Mouse (Mus musculus): ENCODE data around the gene Tbce. TPM values are rescaled to one million over a fixed set of nuclear protein-coding genes. Genes with fewer than 3 reads are reported as not detected.
"Not testable (repeated sequence)": the region's sequence is repeated elsewhere in the genome, so short reads cannot be mapped to it uniquely, and the experiment has no call there.

Tbce gene
- polyA plus RNA-seq, 1 experiment from 2014 or later = 56.7 TPM

- no peak for ATAC-seq (ENCODE audit: insufficient number of reproducible peaks, low FRiP score, low TSS enrichment, low read depth)
- H3K4me3 ChIP-seq (replicated peaks) = no peak overlapping the region
- H3K27me3 ChIP-seq = no peaks in the 10 kb centered on the region
- H3K4me1 ChIP-seq = no peaks in the 10 kb centered on the region
- no peak overlapping the region for H3K9ac ChIP-seq
- 87% methylated on average over 5 of the region's 5 CpGs for WGBS
- no peak overlapping the region for H3K4me2 ChIP-seq (replicated peaks)
- peaks cover 55% of the 10 kb centered on the region for H3K36me3 ChIP-seq
- no peaks in the 10 kb centered on the region for H3K9me3 ChIP-seq (replicated peaks)
- no peak overlapping the region for H3K27ac ChIP-seq (replicated peaks)
Measured at GRCm38 (mm10) chr13:14004999-14005398, 34.4 kb downstream of the Tbce start.

GRCm38 (mm10) chr13:14004086-14004485 is 35.4 kb downstream of the Tbce start:
- Histone ChIP-seq H3K9ac (no peak overlapping the region), H3K27me3 (no peaks in the 10 kb centered on the region), H3K4me2 (replicated peaks) (no peak overlapping the region), H3K9me3 (replicated peaks) (no peaks in the 10 kb centered on the region), H3K27ac (replicated peaks) (no peak overlapping the region), H3K4me1 (no peaks in the 10 kb centered on the region), H3K4me3 (replicated peaks) (no peak overlapping the region), H3K36me3 (peaks cover 61% of the 10 kb centered on the region)
- no peak for ATAC-seq (ENCODE audit: insufficient number of reproducible peaks, low FRiP score, low TSS enrichment, low read depth)
- 78% methylated on average over 4 of the region's 4 CpGs for WGBS

- 75% methylated on average over 2 of the region's 2 CpGs for WGBS
- H3K36me3 ChIP-seq = peaks cover 63% of the 10 kb centered on the region
- no peak for ATAC-seq (ENCODE audit: insufficient number of reproducible peaks, low FRiP score, low TSS enrichment, low read depth)
- no peak overlapping the region for H3K27ac ChIP-seq (replicated peaks)
- H3K27me3 ChIP-seq = no peaks in the 10 kb centered on the region
- no peaks in the 10 kb centered on the region for H3K9me3 ChIP-seq (replicated peaks)
- no peak overlapping the region for H3K9ac ChIP-seq
- no peak overlapping the region for H3K4me3 ChIP-seq (replicated peaks)
- H3K4me1 ChIP-seq = no peaks in the 10 kb centered on the region
- no peak overlapping the region for H3K4me2 ChIP-seq (replicated peaks)
Measured at GRCm38 (mm10) chr13:14002706-14003105, 36.7 kb downstream of the Tbce start.

- 84% methylated on average over 5 of the region's 5 CpGs for WGBS
- Histone ChIP-seq H3K27me3 (no peaks in the 10 kb centered on the region), H3K36me3 (peaks cover 71% of the 10 kb centered on the region), H3K4me1 (no peaks in the 10 kb centered on the region), H3K4me2 (replicated peaks) (no peak overlapping the region), H3K4me3 (replicated peaks) (no peak overlapping the region), H3K9me3 (replicated peaks) (no peaks in the 10 kb centered on the region), H3K9ac (no peak overlapping the region), H3K27ac (replicated peaks) (no peak overlapping the region)
- ATAC-seq (ENCODE audit: insufficient number of reproducible peaks, low FRiP score, low TSS enrichment, low read depth) = no peak
Measured at GRCm38 (mm10) chr13:13997476-13997875, 42.0 kb downstream of the Tbce start.

- Histone ChIP-seq H3K27ac (replicated peaks) (no peak overlapping the region), H3K9ac (no peak overlapping the region), H3K9me3 (replicated peaks) (no peaks in the 10 kb centered on the region), H3K4me1 (no peaks in the 10 kb centered on the region), H3K36me3 (peaks cover 68% of the 10 kb centered on the region), H3K4me2 (replicated peaks) (no peak overlapping the region), H3K27me3 (no peaks in the 10 kb centered on the region), H3K4me3 (replicated peaks) (no peak overlapping the region)
- 79% methylated on average over 5 of the region's 5 CpGs for WGBS
- ATAC-seq (ENCODE audit: insufficient number of reproducible peaks, low FRiP score, low TSS enrichment, low read depth) = no peak
Measured at GRCm38 (mm10) chr13:13995046-13995445, 44.4 kb downstream of the Tbce start.

GRCm38 (mm10) chr13:13993041-13993440 is 46.4 kb downstream of the Tbce start:
- no peak for ATAC-seq (ENCODE audit: insufficient number of reproducible peaks, low FRiP score, low TSS enrichment, low read depth)
- H3K4me2 ChIP-seq (replicated peaks) = no peak overlapping the region
- H3K27ac ChIP-seq (replicated peaks) = no peak overlapping the region
- WGBS = 75% methylated on average over 3 of the region's 3 CpGs
- H3K9me3 ChIP-seq (replicated peaks) = no peaks in the 10 kb centered on the region
- H3K36me3 ChIP-seq = peaks cover 56% of the 10 kb centered on the region
- no peaks in the 10 kb centered on the region for H3K4me1 ChIP-seq
- no peak overlapping the region for H3K4me3 ChIP-seq (replicated peaks)
- no peaks in the 10 kb centered on the region for H3K27me3 ChIP-seq
- no peak overlapping the region for H3K9ac ChIP-seq

- WGBS = 27% methylated on average over 2 of the region's 2 CpGs
- H3K4me1 ChIP-seq = no peaks in the 10 kb centered on the region
- no peaks in the 10 kb centered on the region for H3K9me3 ChIP-seq (replicated peaks)
- no peak for ATAC-seq (ENCODE audit: insufficient number of reproducible peaks, low FRiP score, low TSS enrichment, low read depth)
- peaks cover 40% of the 10 kb centered on the region for H3K36me3 ChIP-seq
- no peaks in the 10 kb centered on the region for H3K27me3 ChIP-seq
- H3K9ac ChIP-seq = no peak overlapping the region
- no peak overlapping the region for H3K27ac ChIP-seq (replicated peaks)
- H3K4me3 ChIP-seq (replicated peaks) = no peak overlapping the region
- no peak overlapping the region for H3K4me2 ChIP-seq (replicated peaks)
Measured at GRCm38 (mm10) chr13:13990391-13990790, 49.0 kb downstream of the Tbce start.

GRCm38 (mm10) chr13:13989135-13989534 is 50.3 kb downstream of the Tbce start:
- no peak overlapping the region for H3K4me3 ChIP-seq (replicated peaks)
- no peaks in the 10 kb centered on the region for H3K27me3 ChIP-seq
- no peaks in the 10 kb centered on the region for H3K4me1 ChIP-seq
- H3K9me3 ChIP-seq (replicated peaks) = no peaks in the 10 kb centered on the region
- H3K9ac ChIP-seq = no peak overlapping the region
- no peak overlapping the region for H3K27ac ChIP-seq (replicated peaks)
- peaks cover 29% of the 10 kb centered on the region for H3K36me3 ChIP-seq
- 87% methylated on average over 2 of the region's 2 CpGs for WGBS
- ATAC-seq (ENCODE audit: insufficient number of reproducible peaks, low FRiP score, low TSS enrichment, low read depth) = no peak
- no peak overlapping the region for H3K4me2 ChIP-seq (replicated peaks)

- no peak overlapping the region for H3K9ac ChIP-seq
- no peak overlapping the region for H3K4me3 ChIP-seq (replicated peaks)
- no peak for ATAC-seq (ENCODE audit: insufficient number of reproducible peaks, low FRiP score, low TSS enrichment, low read depth)
- H3K4me2 ChIP-seq (replicated peaks) = no peak overlapping the region
- H3K27me3 ChIP-seq = no peaks in the 10 kb centered on the region
- peaks cover 13% of the 10 kb centered on the region; the same call in 1 of the 2 replicates for H3K36me3 ChIP-seq
- no peak overlapping the region for H3K27ac ChIP-seq (replicated peaks)
- H3K9me3 ChIP-seq (replicated peaks) = no peaks in the 10 kb centered on the region
- WGBS = 91% methylated on average over 6 of the region's 6 CpGs
- H3K4me1 ChIP-seq = no peaks in the 10 kb centered on the region
Measured at GRCm38 (mm10) chr13:13983523-13983922, 55.9 kb downstream of the Tbce start.

- WGBS = 85% methylated on average over 1 of the region's 1 CpGs
- H3K4me2 ChIP-seq (replicated peaks); H3K4me3 ChIP-seq (replicated peaks); H3K9me3 ChIP-seq (replicated peaks); H3K27ac ChIP-seq (replicated peaks); H3K36me3 ChIP-seq; H3K9ac ChIP-seq; H3K27me3 ChIP-seq; H3K4me1 ChIP-seq; ATAC-seq (ENCODE audit: insufficient number of reproducible peaks, low FRiP score, low TSS enrichment, low read depth): not testable (repeated sequence)
Measured at GRCm38 (mm10) chr13:13981842-13982241, 57.6 kb downstream of the Tbce start.

GRCm38 (mm10) chr13:13969796-13970195 is 69.6 kb downstream of the Tbce start:
- WGBS = 80% methylated on average over 1 of the region's 1 CpGs
- Histone ChIP-seq H3K9ac (no peak overlapping the region), H3K4me3 (replicated peaks) (no peak overlapping the region), H3K4me2 (replicated peaks) (no peak overlapping the region), H3K27ac (replicated peaks) (no peak overlapping the region), H3K36me3 (peaks cover 6% of the 10 kb centered on the region; the same call in 1 of the 2 replicates), H3K27me3 (no peaks in the 10 kb centered on the region), H3K4me1 (no peaks in the 10 kb centered on the region), H3K9me3 (replicated peaks) (no peaks in the 10 kb centered on the region)
- no peak for ATAC-seq (ENCODE audit: insufficient number of reproducible peaks, low FRiP score, low TSS enrichment, low read depth)

- 64% methylated on average over 4 of the region's 4 CpGs for WGBS
- H3K4me3 ChIP-seq (replicated peaks) = no peak overlapping the region
- no peaks in the 10 kb centered on the region for H3K4me1 ChIP-seq
- peak; percentile 78; the same call in 1 of the 2 replicates for ATAC-seq (ENCODE audit: insufficient number of reproducible peaks, low FRiP score, low TSS enrichment, low read depth)
- peak overlapping the region; percentile 28; the same call in 1 of the 2 replicates for H3K27ac ChIP-seq (replicated peaks)
- H3K4me2 ChIP-seq (replicated peaks) = no peak overlapping the region
- no peaks in the 10 kb centered on the region for H3K27me3 ChIP-seq
- no peaks in the 10 kb centered on the region for H3K9me3 ChIP-seq (replicated peaks)
- H3K9ac ChIP-seq = no peak overlapping the region
- peaks cover 6% of the 10 kb centered on the region; the same call in 1 of the 2 replicates for H3K36me3 ChIP-seq
Measured at GRCm38 (mm10) chr13:13968629-13969111, 70.8 kb downstream of the Tbce start.
